Mouse (Mus musculus) heart, embryonic 13.5 days (tissue): ENCODE results near the gene Tie1. TPM values are rescaled to one million over a fixed set of nuclear protein-coding genes. Genes with fewer than 3 reads are reported as not detected.

Source experiments
- ATAC-seq: fragments of 200-750 bp; cut with Nextera tagmentation; 2 replicates; pipeline ENCODE4 v1.8.0; 2017; ENCODE audit warnings: moderate TSS enrichment; ENCODE audit not compliant: insufficient number of reproducible peaks, low FRiP score, low TSS enrichment; ENCODE audit errors: extremely low read depth
- H3K27ac ChIP-seq: fragments of 300-500 bp; sonication (generic); replicated peaks from 2 replicates; pipeline ENCODE4 v1.5.1; 2015; ENCODE audit warnings: moderate library complexity, mild to moderate bottlenecking, inconsistent platforms
- H3K27me3 ChIP-seq: fragments of 300-500 bp; sonication (generic); replicated peaks from 2 replicates; pipeline ENCODE4 v1.6.1; 2015; ENCODE audit warnings: mild to moderate bottlenecking, inconsistent platforms
- H3K36me3 ChIP-seq: fragments of 300-500 bp; sonication (generic); 2 replicates; pipeline ENCODE4 v1.6.1; 2015; ENCODE audit warnings: mild to moderate bottlenecking, inconsistent platforms
- H3K4me1 ChIP-seq: fragments of 300-500 bp; sonication (generic); 2 replicates; pipeline ENCODE4 v1.6.1; 2015; ENCODE audit warnings: inconsistent platforms
- H3K4me2 ChIP-seq: fragments of 300-500 bp; sonication (generic); 2 replicates; pipeline ENCODE4 v1.6.1; 2015; ENCODE audit warnings: inconsistent platforms, mild to moderate bottlenecking, moderate library complexity
- H3K4me3 ChIP-seq: fragments of 300-500 bp; sonication (generic); 2 replicates; pipeline ENCODE4 v1.5.1; 2015; ENCODE audit warnings: moderate library complexity, mild to moderate bottlenecking, inconsistent platforms
- H3K9ac ChIP-seq: fragments of 300-500 bp; sonication (generic); 2 replicates; pipeline ENCODE4 v1.6.1; 2015; ENCODE audit warnings: inconsistent platforms, mild to moderate bottlenecking, moderate library complexity
- H3K9me3 ChIP-seq: fragments of 300-500 bp; sonication (generic); 2 replicates; pipeline ENCODE4 v1.6.1; 2016; ENCODE audit warnings: inconsistent platforms
- WGBS: fragments of 180-500 bp; shearing (Covaris S2); methylation state at CpG from one replicate; pipeline ENCODE4 v1.1.7; 2015; ENCODE audit warnings: mixed read lengths; 5-methylcytosine and 5-hydroxymethylcytosine counted together
- polyA plus RNA-seq: library from polyadenylated mRNA; unstranded; fragments of >200 nt; fragmentation: Nextera tagmentation; extraction: Ambion mirVana; gene quantifications from 2 replicates; pipeline ENCODE4 v1.2.1, GENCODE M21; 2015

The Tie1 gene
- polyA plus RNA-seq, 1 experiment from 2014 or later: 57.7 TPM

DNA sequence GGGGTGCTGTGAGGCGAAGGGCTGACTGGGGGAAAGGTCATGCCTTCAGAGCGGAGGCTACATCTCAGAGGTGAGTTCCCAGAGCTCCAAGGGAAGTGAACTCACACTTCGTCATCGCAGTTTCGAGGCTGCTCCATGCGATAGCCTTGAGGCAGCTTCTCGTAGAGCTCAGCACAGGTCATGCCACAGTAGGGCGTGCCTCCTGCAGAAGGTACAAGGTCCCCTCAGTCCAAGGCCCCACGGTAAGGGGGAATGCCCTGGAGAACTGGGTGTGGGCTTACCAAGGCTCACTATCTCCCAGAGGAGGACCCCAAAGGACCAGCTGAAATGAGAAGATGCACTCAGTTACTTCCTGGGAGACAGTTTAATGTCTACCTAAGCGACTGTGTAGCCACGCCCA, 17.2 kb downstream of the Tie1 start:
- 0 out of 2 replicates have a peak, but pooled peaks cover 3% of the 10 kb centered on the region for H3K27me3 ChIP-seq
- no peaks in the 10 kb centered on the region for H3K4me1 ChIP-seq
- H3K36me3 ChIP-seq: no peaks in the 10 kb centered on the region; the same call in 1 of the 2 replicates
- H3K9ac ChIP-seq: no peak overlapping the region
- H3K4me3 ChIP-seq: no peak overlapping the region
- WGBS: 86% methylated on average over 11 of the region's 11 CpGs
- H3K27ac ChIP-seq: no peak overlapping the region
- no peak for ATAC-seq
- H3K4me2 ChIP-seq: no peak overlapping the region
- no peaks in the 10 kb centered on the region for H3K9me3 ChIP-seq

DNA sequence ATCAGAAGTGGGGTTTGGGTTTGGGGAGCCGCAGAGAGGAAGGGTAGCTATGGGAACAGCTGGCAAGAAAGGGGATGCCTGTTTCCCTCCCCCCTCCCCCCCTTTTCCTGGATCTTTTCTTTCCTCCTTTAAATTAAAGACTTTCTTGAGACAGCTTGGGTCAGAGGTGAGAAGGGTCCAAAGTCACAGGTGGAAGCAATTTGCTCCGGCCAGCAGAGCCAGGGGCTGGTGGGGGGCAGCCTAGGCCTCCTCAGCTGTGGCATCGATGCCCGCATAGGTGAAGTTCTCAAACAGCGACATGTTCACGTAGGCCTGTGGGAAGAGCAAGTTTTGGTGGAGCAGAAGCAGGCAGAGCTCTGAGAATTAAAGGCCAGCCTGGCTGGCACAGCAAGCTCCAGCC, 18.6 kb downstream of the Tie1 start:
- Histone ChIP-seq H3K9ac (no peak overlapping the region), H3K4me2 (no peak overlapping the region), H3K9me3 (no peaks in the 10 kb centered on the region), H3K27ac (no peak overlapping the region), H3K4me1 (no peaks in the 10 kb centered on the region), H3K36me3 (no peaks in the 10 kb centered on the region; the same call in 1 of the 2 replicates), H3K27me3 (0 out of 2 replicates have a peak, but pooled peaks cover 3% of the 10 kb centered on the region), H3K4me3 (no peak overlapping the region)
- WGBS: 81% methylated on average over 6 of the region's 6 CpGs
- no peak for ATAC-seq

DNA sequence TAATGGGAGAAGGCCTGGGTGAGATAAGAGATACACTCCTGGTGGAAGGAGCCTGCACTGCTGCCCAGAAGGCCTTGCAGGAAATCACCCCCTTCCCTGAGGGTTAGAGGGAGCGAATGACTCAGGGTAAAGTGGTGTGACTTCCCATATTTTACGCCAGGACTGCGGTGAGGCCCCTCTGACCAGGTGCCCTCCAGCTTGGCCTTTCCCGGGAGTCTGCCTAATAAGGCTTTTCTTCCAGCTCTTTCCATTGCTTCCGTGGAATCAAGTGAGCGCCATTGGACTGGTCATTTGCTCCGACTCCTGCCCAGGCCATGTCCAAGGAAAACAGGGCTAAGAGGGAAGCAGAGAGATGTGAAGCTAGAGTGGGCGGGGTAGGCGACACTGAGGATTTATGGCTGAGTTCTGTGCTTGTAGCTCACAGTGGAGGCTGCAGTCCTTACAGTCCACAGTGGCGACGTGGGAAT, 24.1 kb downstream of the Tie1 start:
- no peaks in the 10 kb centered on the region for H3K36me3 ChIP-seq
- H3K27me3 ChIP-seq: no peaks in the 10 kb centered on the region
- H3K4me3 ChIP-seq: no peak overlapping the region
- no peak overlapping the region for H3K4me2 ChIP-seq
- H3K9ac ChIP-seq: no peak overlapping the region
- peak overlapping the region; percentile 58 for H3K27ac ChIP-seq
- no peaks in the 10 kb centered on the region for H3K9me3 ChIP-seq
- WGBS: 30% methylated on average over 11 of the region's 11 CpGs
- peak; percentile 61; the same call in 1 of the 2 replicates for ATAC-seq
- peaks cover 12% of the 10 kb centered on the region for H3K4me1 ChIP-seq

DNA sequence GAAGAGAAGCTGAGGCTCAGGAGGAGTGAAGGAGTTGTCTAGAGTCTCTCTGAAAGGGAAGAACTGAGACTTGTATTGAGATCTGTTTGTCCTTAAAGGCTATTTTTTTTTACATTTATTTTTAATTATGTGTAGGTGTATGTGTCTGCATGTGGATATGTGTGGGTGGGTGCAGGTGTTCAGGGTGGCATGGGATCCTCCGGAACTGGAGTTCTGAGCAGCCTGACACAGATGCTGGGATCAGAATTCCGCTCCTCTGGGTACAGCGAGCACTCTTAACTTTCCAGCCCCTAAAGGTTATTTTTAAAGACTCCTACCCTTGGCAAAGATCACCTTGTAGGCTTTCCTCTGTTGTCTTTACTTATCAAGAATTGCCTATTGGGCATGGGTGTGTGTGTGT, 24.9 kb downstream of the Tie1 start:
- H3K4me2 ChIP-seq: no peak overlapping the region
- no peaks in the 10 kb centered on the region for H3K9me3 ChIP-seq
- 0 out of 2 replicates have a peak overlapping the region, but pooled peaks have one; percentile 36 for H3K27ac ChIP-seq
- no peak overlapping the region for H3K4me3 ChIP-seq
- ATAC-seq: no peak
- WGBS: 67% methylated on average over 3 of the region's 3 CpGs
- no peaks in the 10 kb centered on the region for H3K27me3 ChIP-seq
- peaks cover 12% of the 10 kb centered on the region for H3K4me1 ChIP-seq
- H3K36me3 ChIP-seq: no peaks in the 10 kb centered on the region
- H3K9ac ChIP-seq: 0 out of 2 replicates have a peak overlapping the region, but pooled peaks have one; percentile 8

DNA sequence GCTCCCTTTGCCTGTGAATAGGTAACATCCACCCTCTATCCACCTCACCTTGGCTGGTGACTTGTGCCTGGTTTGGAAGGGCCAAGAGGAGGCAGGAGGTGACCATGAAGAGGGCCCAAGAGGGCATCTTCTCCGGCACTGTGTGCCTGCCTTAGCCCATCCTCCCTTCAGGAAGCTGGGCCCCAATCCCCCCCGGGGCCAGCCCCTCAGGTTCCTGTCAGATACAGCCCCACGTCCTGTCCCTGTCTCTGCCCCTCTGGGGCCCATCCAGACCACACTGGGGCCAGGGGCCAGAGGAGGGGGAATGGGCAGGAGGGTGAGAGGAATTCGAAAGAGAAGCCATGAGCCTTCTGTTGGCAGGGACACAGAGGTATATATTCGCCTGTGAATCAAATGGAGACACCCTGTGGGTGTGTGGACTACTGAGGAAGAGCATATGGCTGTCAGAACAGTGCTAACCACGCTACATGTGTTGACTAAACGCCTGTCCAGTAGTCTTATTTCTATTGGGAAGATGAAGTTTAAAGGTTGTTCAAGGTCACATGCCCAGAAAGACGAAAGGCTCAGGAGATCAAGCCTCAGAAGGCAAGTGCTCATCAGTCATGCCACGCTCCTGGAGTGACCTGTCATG, 32.4 kb downstream of the Tie1 start, which contains the start of gene Mpl:
Gene Mpl, minus strand, starts transcription at position 169 of the 631 bp plus-strand sequence.
- H3K9ac ChIP-seq: no peak within 1 kb of the TSS
- no peaks in the 10 kb centered on the region for H3K27me3 ChIP-seq
- H3K36me3 ChIP-seq: no peaks in the 10 kb centered on the region
- 53% methylated on average over 9 of the region's 9 CpGs for WGBS
- H3K4me3 ChIP-seq: no peak within 1 kb of the TSS
- no peak for ATAC-seq
- no peaks in the 10 kb centered on the region for H3K9me3 ChIP-seq
- H3K4me2 ChIP-seq: no peak within 1 kb of the TSS
- no peaks in the 10 kb centered on the region; the same call in 1 of the 2 replicates for H3K4me1 ChIP-seq
- no peak within 1 kb of the TSS for H3K27ac ChIP-seq

DNA sequence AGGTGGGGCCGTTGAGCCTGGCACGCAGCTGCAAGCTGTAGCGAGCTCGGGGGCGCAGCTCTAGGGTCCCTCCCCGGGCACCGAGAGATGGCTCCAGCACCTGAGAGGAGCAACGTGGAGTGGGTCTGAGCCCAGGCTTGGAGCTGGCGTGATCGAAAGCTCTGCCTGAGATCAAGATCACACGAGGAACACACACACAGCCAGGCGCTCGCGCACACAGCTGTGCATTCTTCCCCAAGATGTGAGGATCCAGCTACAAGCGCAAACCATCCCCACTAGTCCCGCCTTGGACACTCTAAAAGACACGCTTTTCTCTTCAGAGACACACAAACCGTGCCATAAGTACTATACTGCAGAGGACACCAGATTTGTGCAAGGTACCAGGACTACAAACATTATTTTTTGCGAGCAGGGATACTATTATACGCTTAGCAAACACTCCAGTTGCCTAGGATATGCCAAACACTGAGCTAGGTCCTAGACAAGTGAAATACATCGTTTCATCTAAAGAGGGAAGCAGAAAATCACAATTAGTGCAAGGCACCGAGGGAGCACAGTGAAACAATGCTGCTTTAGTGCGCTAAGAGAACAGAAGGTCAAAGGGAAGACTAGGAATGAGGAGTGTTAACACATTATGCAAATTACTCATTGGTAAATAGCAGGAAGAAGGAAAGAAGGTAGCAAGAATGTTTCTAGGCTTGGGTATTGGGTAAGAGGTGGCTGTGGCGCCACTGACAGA, 43.3 kb downstream of the Tie1 start:
- Histone ChIP-seq H3K9me3 (no peaks in the 10 kb centered on the region), H3K27ac (no peak overlapping the region), H3K27me3 (peaks cover 19% of the 10 kb centered on the region), H3K36me3 (no peaks in the 10 kb centered on the region), H3K9ac (peak overlapping the region; percentile 71), H3K4me3 (peak overlapping the region; percentile 49), H3K4me2 (peak overlapping the region; percentile 76), H3K4me1 (peaks cover 10% of the 10 kb centered on the region)
- no peak for ATAC-seq
- WGBS: 32% methylated on average over 24 of the region's 24 CpGs

DNA sequence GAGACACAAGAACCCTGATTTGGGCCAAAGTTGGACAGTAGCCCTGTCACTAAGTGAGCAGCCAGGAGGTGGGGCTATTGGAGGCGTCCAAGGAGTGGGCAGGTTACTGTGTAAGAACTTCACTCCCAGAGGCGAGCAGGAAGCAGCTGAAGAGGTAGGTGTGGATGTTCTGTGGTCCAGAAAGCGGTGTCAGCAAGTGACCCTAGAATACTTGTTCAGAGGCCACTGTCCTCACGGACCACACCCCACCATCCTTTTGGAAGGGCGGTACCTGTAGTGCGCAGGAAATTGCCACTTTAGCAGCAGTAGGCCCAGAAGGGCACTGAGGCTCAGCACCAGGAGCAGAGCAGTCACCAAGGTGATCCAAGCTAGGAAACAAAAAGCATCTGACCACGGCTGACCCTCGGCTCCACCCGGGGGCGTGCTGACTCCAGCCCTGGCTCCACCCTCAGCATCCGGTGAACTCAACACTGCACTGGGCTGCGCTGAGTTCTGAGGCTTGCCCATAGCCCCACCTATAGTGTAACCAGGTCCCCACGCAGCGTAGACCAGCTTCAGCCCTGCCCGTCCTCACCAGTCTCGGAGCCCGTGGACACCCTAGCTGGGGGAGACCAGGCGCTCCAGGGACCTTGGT, 44.0 kb downstream of the Tie1 start:
- H3K9ac ChIP-seq: peak overlapping the region; percentile 71
- 0 out of 2 replicates have a peak, but pooled peaks have one; percentile 46 for ATAC-seq
- H3K27ac ChIP-seq: no peak overlapping the region
- no peaks in the 10 kb centered on the region for H3K9me3 ChIP-seq
- no peaks in the 10 kb centered on the region for H3K36me3 ChIP-seq
- WGBS: 24% methylated on average over 18 of the region's 18 CpGs
- H3K4me1 ChIP-seq: peaks cover 10% of the 10 kb centered on the region
- peak overlapping the region; percentile 49 for H3K4me3 ChIP-seq
- peak overlapping the region; percentile 76 for H3K4me2 ChIP-seq
- H3K27me3 ChIP-seq: peaks cover 17% of the 10 kb centered on the region

DNA sequence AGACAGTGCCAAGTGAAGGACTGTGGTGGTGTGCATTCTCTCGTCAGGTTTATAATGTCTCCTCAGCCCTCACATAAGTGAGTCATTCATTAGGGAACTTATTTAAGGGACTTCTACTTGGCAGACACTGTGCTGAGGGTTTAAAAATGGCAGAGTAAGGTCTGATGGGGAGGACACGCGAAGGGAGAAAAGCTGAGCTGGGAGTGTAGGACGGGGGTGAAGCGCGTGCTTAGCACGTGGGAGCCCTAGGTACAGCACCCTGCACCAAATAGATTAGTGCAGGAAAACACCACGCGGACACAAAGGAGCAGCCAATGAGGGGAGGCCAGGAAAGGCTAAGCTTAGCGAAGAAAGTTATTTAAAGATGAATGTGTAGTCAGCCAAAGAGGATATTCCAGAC, 44.8 kb downstream of the Tie1 start:
- H3K9me3 ChIP-seq: no peaks in the 10 kb centered on the region
- 71% methylated on average over 10 of the region's 10 CpGs for WGBS
- H3K27me3 ChIP-seq: peaks cover 9% of the 10 kb centered on the region; the same call in 1 of the 2 replicates
- H3K9ac ChIP-seq: no peak overlapping the region
- H3K4me1 ChIP-seq: peaks cover 10% of the 10 kb centered on the region
- no peak overlapping the region for H3K4me3 ChIP-seq
- H3K36me3 ChIP-seq: no peaks in the 10 kb centered on the region
- no peak for ATAC-seq
- no peak overlapping the region for H3K27ac ChIP-seq
- no peak overlapping the region for H3K4me2 ChIP-seq

DNA sequence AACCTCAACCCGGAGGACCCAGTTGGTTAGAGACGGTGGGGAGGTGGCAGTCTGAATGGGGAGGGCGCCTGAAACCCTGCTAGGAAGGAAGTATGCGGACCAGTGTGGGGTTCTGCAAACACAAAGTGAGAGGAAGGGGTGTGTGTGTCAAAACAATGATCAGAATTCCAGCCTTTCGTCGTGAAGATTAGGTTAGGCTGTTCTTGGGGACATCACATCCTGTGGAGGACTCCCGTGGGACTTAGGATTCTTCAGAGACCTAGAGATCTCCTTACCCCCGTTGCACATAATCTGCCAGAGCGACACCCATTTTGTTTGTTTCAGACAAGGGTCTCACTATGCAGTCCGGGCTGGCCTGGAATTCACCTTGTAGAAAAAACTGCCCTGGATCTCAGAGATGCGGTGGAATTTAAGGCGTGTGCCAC, 52.0 kb downstream of the Tie1 start:
- Histone ChIP-seq H3K27ac (peak overlapping the region; percentile 95), H3K4me1 (peaks cover 40% of the 10 kb centered on the region), H3K9ac (peak overlapping the region; percentile 84), H3K9me3 (no peaks in the 10 kb centered on the region), H3K36me3 (peaks cover 32% of the 10 kb centered on the region), H3K4me2 (peak overlapping the region; percentile 97), H3K27me3 (no peaks in the 10 kb centered on the region), H3K4me3 (peak overlapping the region; percentile 85)
- 6% methylated on average over 12 of the region's 12 CpGs for WGBS
- no peak for ATAC-seq

DNA sequence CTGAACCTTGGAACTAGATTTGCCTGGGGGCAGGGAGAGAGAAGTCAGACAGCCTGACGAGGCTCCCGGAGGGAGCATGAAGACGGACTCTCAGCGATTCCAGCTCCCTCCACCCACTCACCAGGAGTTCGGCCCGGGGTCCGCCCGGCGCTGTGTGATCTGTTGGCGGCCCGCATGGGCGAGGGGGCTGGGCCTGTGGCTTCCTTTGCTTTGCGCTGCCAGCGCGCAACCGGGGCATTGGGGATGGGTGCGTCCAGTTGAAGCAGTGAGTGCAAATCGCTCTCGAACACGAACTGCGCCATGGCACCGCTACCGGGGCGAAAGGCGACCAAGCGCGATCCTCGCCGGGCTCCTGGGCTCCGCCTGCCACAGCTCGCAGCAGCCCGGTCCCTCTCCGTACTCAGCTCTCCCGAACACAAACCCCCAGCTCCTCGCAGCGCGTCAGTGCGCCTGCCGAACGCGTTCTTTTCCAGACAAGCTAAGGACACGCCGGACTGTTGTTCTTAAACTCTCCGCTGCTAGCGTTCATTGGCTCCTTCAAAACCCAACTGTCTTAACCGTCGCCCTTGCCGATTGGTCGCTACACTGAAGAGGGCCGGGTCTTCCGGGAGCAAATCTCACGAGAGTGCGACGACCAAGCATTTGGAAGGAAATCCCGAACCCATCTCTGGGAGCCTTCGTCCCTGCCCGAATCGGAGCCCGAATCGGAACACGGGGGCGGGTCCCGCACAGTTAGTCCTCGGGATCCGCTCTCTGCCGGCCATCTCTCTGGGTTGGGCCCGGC, 52.8 kb downstream of the Tie1 start, which contains the start of gene Cdc20:
Gene Cdc20, minus strand, starts transcription at position 533 of the 784 bp plus-strand sequence.
- peak; percentile 87 for ATAC-seq
- H3K27me3 ChIP-seq: no peaks in the 10 kb centered on the region
- under 1% methylated on average over 67 of the region's 67 CpGs for WGBS
- peaks cover 45% of the 10 kb centered on the region for H3K4me1 ChIP-seq
- H3K4me3 ChIP-seq: peak within 1 kb of the TSS; percentile 85
- H3K27ac ChIP-seq: peak within 1 kb of the TSS; percentile 95
- H3K9me3 ChIP-seq: no peaks in the 10 kb centered on the region
- H3K9ac ChIP-seq: peak within 1 kb of the TSS; percentile 93
- peak within 1 kb of the TSS; percentile 97 for H3K4me2 ChIP-seq
- H3K36me3 ChIP-seq: peaks cover 40% of the 10 kb centered on the region
